Mouse (Mus musculus) stomach, embryonic 16.5 days (tissue): Measurements from ENCODE around the gene Atp1b3. TPM values are rescaled to one million over a fixed set of nuclear protein-coding genes. Genes with fewer than 3 reads are reported as not detected.
A peak's percentile ranks its signal among the peaks of the same experiment; 100 is the strongest.

Source experiments
- ATAC-seq: fragments of 200-750 bp; cut with Nextera tagmentation; 2 replicates; pipeline ENCODE4 v1.8.0; 2017; ENCODE audit warnings: moderate number of reproducible peaks, moderate TSS enrichment; ENCODE audit not compliant: insufficient read depth, low FRiP score
- H3K27ac ChIP-seq: fragments of 300-500 bp; sonication (generic); 2 replicates; pipeline ENCODE4 v1.5.1; 2014; ENCODE audit warnings: low read length
- H3K27me3 ChIP-seq: fragments of 300-500 bp; sonication (generic); 2 replicates; pipeline ENCODE4 v1.6.1; 2014; ENCODE audit warnings: low read length, control low read depth, mixed read lengths; ENCODE audit not compliant: control insufficient read depth, insufficient read depth
- H3K36me3 ChIP-seq: fragments of 300-500 bp; sonication (generic); 2 replicates; pipeline ENCODE4 v1.6.1; 2014; ENCODE audit warnings: low read length; ENCODE audit not compliant: control insufficient read depth, insufficient read depth
- H3K4me1 ChIP-seq: fragments of 300-500 bp; sonication (generic); 2 replicates; pipeline ENCODE4 v1.6.1; 2014; ENCODE audit warnings: low read length, control low read depth, mixed read lengths; ENCODE audit not compliant: control insufficient read depth, insufficient read depth
- H3K4me2 ChIP-seq: fragments of 300-500 bp; sonication (generic); 2 replicates; pipeline ENCODE4 v1.6.1; 2014; ENCODE audit warnings: low read depth, low read length, mixed read lengths
- H3K4me3 ChIP-seq: fragments of 300-500 bp; sonication (generic); replicated peaks from 2 replicates; pipeline ENCODE4 v1.5.1; 2014; ENCODE audit warnings: mild to moderate bottlenecking, low read length
- H3K9ac ChIP-seq: fragments of 300-500 bp; sonication (generic); 2 replicates; pipeline ENCODE4 v1.6.1; 2014; ENCODE audit warnings: low read length
- H3K9me3 ChIP-seq: fragments of 300-500 bp; sonication (generic); replicated peaks from 2 replicates; pipeline ENCODE4 v1.6.1; 2016; ENCODE audit warnings: low read length, control low read depth; ENCODE audit not compliant: control insufficient read depth
- WGBS: fragments of 180-500 bp; shearing (Covaris S2); extraction: QIAGEN DNeasy Blood & Tissue Kit; methylation state at CpG from one replicate; pipeline ENCODE4 v1.1.7; 2014; 5-methylcytosine and 5-hydroxymethylcytosine counted together
- polyA plus RNA-seq: library from polyadenylated mRNA; unstranded; fragments of >200 nt; fragmentation: Nextera tagmentation; extraction: Ambion mirVana; gene quantifications from 2 replicates; pipeline ENCODE4 v1.2.1, GENCODE M21; 2015

Gene Atp1b3
- polyA plus RNA-seq, 1 experiment from 2014 or later = 165 TPM

DNA sequence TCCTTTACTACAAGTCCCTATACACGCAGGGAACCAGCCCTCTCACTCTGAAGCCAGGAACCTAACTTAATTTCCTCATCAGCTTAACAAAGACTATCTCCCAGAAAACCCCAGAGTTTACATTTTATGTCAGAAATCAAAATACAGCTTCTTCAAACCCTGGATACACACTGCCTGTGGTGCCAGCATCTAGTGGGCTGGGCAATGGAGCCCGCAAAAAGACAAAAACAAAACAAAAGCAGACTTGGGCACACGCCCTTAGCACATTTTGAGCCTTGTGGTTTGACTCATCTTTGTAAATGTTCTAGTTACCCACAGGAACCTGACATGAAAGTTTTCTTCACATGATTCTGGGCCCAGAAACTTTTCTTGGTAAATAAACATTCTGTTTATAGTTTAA lies 13.8 kb downstream of the Atp1b3 start:
- Histone ChIP-seq H3K4me3 (no peak overlapping the region), H3K27ac (peak overlapping the region; percentile 49), H3K27me3 (no peaks in the 10 kb centered on the region), H3K36me3 (no peaks in the 10 kb centered on the region), H3K4me1 (peaks cover 10% of the 10 kb centered on the region; the same call in 1 of the 2 replicates), H3K4me2 (no peak overlapping the region), H3K9me3 (no peaks in the 10 kb centered on the region), H3K9ac (no peak overlapping the region)
- no peak for ATAC-seq
- 60% methylated on average over 3 of the region's 3 CpGs for WGBS

DNA sequence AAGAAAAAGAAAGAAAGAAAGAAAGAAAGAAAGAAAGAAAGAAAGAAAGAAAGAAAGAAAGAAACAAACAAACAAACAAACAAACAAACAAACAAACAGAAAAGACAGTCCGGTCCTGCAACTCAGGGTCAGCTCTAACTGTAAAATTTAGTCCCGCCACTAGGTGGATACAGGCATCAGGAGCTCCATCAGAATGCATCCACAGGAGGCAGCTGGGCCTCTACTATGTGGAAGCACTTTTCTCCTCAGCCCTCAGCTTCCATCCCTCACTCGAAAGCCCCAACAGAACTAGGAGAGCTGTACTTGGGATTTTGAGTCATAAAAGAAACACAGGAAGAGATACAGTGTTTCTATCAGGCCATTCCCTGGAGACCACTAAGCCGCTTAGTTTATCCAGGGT lies 14.2 kb downstream of the Atp1b3 start:
- no peak for ATAC-seq
- H3K27me3 ChIP-seq = no peaks in the 10 kb centered on the region
- H3K4me3 ChIP-seq = no peak overlapping the region
- no peaks in the 10 kb centered on the region for H3K36me3 ChIP-seq
- H3K4me1 ChIP-seq = peaks cover 10% of the 10 kb centered on the region; the same call in 1 of the 2 replicates
- 30% methylated on average over 4 of the region's 4 CpGs for WGBS
- H3K27ac ChIP-seq = peak overlapping the region; percentile 49; the same call in 1 of the 2 replicates
- H3K9me3 ChIP-seq = no peaks in the 10 kb centered on the region
- no peak overlapping the region for H3K9ac ChIP-seq
- H3K4me2 ChIP-seq = no peak overlapping the region

DNA sequence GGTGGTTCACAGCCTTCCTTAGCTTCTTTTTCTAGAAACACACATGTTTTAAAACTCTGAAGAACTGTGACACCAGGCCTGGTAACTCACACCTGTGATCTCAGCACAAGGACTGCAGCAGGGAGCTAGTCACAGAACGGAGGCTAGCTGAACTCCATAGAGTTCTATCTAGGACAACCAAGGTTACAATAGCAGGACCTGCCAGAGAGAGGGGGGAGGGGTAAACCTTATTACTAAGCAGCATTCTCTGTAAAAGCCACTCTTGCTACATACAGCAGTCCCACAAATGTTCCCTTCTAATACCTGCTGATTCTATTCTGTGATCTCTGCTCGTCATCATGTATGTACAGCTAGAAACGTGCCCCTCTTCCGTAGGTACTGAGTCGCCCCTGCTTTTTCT lies 15.4 kb downstream of the Atp1b3 start:
- H3K36me3 ChIP-seq = no peaks in the 10 kb centered on the region
- no peak overlapping the region for H3K4me2 ChIP-seq
- no peak overlapping the region for H3K9ac ChIP-seq
- no peaks in the 10 kb centered on the region for H3K9me3 ChIP-seq
- H3K27me3 ChIP-seq = no peaks in the 10 kb centered on the region
- peaks cover 7% of the 10 kb centered on the region; the same call in 1 of the 2 replicates for H3K4me1 ChIP-seq
- whole genome bisulfite sequencing = 73% methylated on average over 5 of the region's 5 CpGs
- no peak overlapping the region for H3K4me3 ChIP-seq
- ATAC-seq = no peak
- H3K27ac ChIP-seq = no peak overlapping the region

DNA sequence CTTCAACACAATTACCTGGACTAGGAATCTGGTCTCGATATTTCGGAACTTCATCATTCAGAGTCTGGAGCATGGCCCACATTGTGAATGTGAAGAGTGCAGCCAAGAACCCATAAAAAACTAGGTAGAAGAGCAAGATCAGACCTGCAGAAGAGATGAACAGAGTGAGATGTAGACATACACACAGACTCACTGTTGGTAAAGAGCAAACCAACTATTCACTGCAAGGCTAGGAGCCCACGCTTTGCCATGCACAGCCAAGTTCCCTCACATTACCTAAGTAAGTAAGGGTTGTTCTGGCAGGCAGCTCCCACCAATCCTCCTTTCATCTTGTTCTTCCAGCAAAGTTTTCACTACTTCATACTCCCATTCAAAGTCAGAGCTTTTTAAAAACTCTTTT lies 18.5 kb downstream of the Atp1b3 start:
- WGBS = 94% methylated on average over 3 of the region's 3 CpGs
- Histone ChIP-seq H3K36me3 (peaks cover 3% of the 10 kb centered on the region; the same call in 1 of the 2 replicates), H3K9ac (no peak overlapping the region), H3K9me3 (no peaks in the 10 kb centered on the region), H3K4me3 (no peak overlapping the region), H3K27ac (no peak overlapping the region), H3K4me1 (peaks cover 4% of the 10 kb centered on the region; the same call in 1 of the 2 replicates), H3K27me3 (no peaks in the 10 kb centered on the region), H3K4me2 (no peak overlapping the region)
- ATAC-seq = no peak

DNA sequence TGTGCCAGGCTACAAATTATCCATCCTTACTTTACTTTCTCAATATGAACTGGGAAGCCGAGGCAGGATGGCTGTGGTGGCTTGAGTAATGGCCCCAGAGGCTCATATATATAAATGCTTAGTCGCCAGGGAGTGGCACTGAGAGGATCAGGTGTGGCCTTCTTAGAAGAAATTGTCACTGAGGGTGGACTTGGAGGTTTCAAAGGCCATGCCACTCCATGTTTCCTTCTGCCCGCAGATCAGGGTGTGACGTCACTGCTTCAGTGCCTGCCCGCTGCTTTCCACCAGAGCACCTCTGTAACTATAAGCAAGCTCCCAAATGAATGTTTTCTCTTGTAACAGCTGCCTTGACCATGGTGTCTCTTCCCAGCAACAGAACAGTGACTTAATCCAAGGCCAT lies 33.1 kb downstream of the Atp1b3 start:
- no peak overlapping the region for H3K4me2 ChIP-seq
- no peaks in the 10 kb centered on the region; the same call in 1 of the 2 replicates for H3K36me3 ChIP-seq
- no peak for ATAC-seq
- peaks cover 7% of the 10 kb centered on the region; the same call in 1 of the 2 replicates for H3K4me1 ChIP-seq
- no peaks in the 10 kb centered on the region for H3K9me3 ChIP-seq
- WGBS = 86% methylated on average over 5 of the region's 5 CpGs
- H3K9ac ChIP-seq = no peak overlapping the region
- H3K27ac ChIP-seq = no peak overlapping the region
- no peak overlapping the region for H3K4me3 ChIP-seq
- no peaks in the 10 kb centered on the region for H3K27me3 ChIP-seq

DNA sequence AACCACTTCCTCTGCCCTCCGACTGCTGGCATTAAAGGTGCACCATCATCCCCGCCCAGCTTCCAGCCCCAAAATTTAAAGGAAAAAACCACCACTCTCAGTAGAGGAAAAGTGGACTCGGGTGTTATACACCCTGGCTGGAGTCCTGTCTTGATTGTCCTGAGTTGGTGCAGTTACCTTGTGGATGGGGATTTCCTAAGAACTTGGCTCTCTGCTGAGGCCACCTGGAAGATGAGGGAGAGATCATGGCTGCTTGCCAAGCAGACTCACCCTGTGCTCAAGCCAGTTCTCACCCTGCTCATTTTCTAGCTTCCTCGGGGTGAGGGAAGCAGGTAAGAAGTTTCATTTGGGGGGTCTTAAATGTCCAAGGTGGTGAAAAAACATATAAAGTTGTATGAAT lies 36.0 kb downstream of the Atp1b3 start:
- 79% methylated on average over 4 of the region's 4 CpGs for WGBS
- Histone ChIP-seq H3K36me3 (no peaks in the 10 kb centered on the region), H3K4me3 (no peak overlapping the region), H3K27me3 (no peaks in the 10 kb centered on the region), H3K9ac (no peak overlapping the region), H3K4me1 (peaks cover 7% of the 10 kb centered on the region; the same call in 1 of the 2 replicates), H3K9me3 (no peaks in the 10 kb centered on the region), H3K4me2 (no peak overlapping the region), H3K27ac (no peak overlapping the region)
- ATAC-seq = no peak

DNA sequence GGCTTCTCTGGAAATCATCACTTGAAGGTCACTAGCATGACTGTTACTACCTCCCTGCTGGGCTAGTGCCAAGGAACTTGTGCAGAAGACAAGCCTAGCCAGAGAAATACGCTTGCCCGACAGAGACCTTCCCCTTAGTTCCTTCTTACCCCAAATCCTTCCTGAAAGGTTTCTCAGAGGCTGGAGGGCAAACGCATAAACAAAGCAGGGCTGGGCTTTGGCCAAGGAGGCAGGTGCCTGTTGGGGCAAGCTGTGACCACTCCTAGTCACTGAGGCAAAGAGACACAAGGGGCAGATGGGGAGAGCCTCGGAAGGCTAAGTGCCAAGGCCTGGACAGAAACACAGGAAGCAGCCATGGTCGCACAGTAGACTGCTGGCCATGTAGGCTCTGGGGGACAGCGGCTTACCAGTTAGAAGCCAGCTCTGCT lies 37.7 kb downstream of the Atp1b3 start:
- H3K27me3 ChIP-seq = no peaks in the 10 kb centered on the region
- 46% methylated on average over 6 of the region's 6 CpGs for WGBS
- no peak for ATAC-seq

DNA sequence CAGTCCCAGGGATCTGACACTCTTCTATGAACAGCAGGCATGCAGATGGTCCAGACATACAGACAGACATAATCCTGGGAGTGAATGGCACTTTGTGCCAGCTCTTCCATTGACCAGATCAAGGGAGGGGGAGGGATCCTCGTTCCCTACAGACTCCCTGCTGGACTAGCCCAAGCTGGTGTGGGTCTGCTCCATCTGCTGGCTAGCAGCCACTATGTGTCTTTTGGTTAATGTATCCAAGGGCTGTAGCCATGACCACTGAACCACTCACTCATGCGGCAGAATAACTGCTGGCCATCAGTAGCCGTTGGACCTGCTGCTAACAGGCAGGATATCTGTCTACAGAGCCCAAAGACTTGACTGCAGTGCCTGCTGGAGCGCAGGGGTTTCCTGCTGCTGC lies 39.7 kb downstream of the Atp1b3 start:
- Histone ChIP-seq H3K4me1 (peaks cover 7% of the 10 kb centered on the region; the same call in 1 of the 2 replicates), H3K36me3 (no peaks in the 10 kb centered on the region), H3K4me3 (no peak overlapping the region), H3K4me2 (no peak overlapping the region), H3K9me3 (no peaks in the 10 kb centered on the region), H3K27ac (no peak overlapping the region), H3K9ac (no peak overlapping the region), H3K27me3 (no peaks in the 10 kb centered on the region)
- ATAC-seq = no peak
- WGBS = 64% methylated on average over 4 of the region's 4 CpGs

More for the DNA sequence above, 37.7 kb downstream of the Atp1b3 start:
- H3K36me3 ChIP-seq = no peaks in the 10 kb centered on the region
- no peak overlapping the region for H3K4me3 ChIP-seq
- H3K9ac ChIP-seq = 0 out of 2 replicates have a peak overlapping the region, but pooled peaks have one; percentile 3
- H3K4me2 ChIP-seq = no peak overlapping the region; the same call in 1 of the 2 replicates
- H3K4me1 ChIP-seq = peaks cover 7% of the 10 kb centered on the region; the same call in 1 of the 2 replicates
- no peaks in the 10 kb centered on the region for H3K9me3 ChIP-seq
- peak overlapping the region; percentile 25; the same call in 1 of the 2 replicates for H3K27ac ChIP-seq

DNA sequence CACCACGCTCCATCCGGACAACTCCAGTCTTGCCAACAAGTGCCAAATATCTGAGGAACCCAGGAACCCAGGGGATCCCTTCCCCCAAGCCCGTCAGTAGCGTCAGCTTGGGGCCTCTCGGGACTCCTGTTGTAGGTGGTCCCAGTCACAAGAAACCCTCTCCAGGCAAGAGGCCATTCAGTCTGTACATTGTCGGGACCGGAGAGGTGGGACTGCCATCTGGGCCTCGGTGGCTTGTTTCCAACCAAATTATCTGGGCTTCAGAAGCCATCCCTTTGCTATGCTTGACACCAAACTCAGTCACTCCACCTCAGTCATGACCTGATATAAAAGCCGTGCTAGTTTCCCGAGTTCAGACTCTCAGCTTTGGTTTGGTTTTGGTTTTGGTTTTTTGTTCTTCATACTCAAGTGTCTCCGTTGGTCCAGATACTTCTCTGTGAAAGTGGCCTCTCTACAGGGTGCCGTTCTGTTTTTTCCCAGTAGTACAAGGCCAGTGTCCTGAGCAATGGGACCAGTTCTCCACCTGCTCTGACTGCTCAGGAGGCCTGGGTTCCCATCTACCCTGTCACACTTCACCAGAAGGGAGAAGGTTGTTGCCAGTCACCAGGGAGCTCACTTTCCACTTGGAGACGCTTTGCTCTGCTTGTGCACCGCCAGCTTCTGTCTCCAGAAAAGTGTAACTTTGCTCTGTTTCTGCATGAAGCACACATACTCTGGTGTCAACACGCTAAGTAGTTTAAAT lies 41.7 kb downstream of the Atp1b3 start:
- no peaks in the 10 kb centered on the region for H3K27me3 ChIP-seq
- no peaks in the 10 kb centered on the region for H3K9me3 ChIP-seq
- H3K27ac ChIP-seq = no peak overlapping the region
- H3K4me3 ChIP-seq = no peak overlapping the region
- no peak overlapping the region for H3K9ac ChIP-seq
- H3K36me3 ChIP-seq = no peaks in the 10 kb centered on the region
- no peak for ATAC-seq
- H3K4me1 ChIP-seq = peaks cover 7% of the 10 kb centered on the region; the same call in 1 of the 2 replicates
- no peak overlapping the region for H3K4me2 ChIP-seq
- 91% methylated on average over 15 of the region's 15 CpGs for WGBS
